Mouse (Mus musculus) 3134 (cell line): ENCODE measurements around the gene Cited1.
"Not testable (repeated sequence)": the region's sequence is repeated elsewhere in the genome, so short reads cannot be mapped to it uniquely, and the experiment has no call there.

ENCODE experiments used
- DNase-seq: peaks from one replicate; pipeline ENCODE4 v3.0.0-alpha.2; 2011; ENCODE audit warnings: low spot score; ENCODE audit not compliant: insufficient read length; ENCODE audit errors: extremely low read depth

The Cited1 gene

GRCm38 (mm10) chrX:102251937-102252860 lies at the start of gene Cited1:
TSS of gene Cited1 (minus strand) at chrX:102252181.
- DNase-seq, result no peak

- DNase-seq, result no peak
Observed at GRCm38 (mm10) chrX:102284889-102285288, 32.9 kb upstream of the Cited1 start.

GRCm38 (mm10) chrX:102262620-102263345 lies 10.8 kb upstream of the Cited1 start:
- DNase-seq, result no peak

GRCm38 (mm10) chrX:102259772-102260171 lies 7.8 kb upstream of the Cited1 start:
- DNase-seq, result no peak

GRCm38 (mm10) chrX:102253892-102254291 lies 1.9 kb upstream of the Cited1 start:
- no peak for DNase-seq

GRCm38 (mm10) chrX:102251221-102251936 lies 602 bp downstream of the Cited1 start:
- no peak for DNase-seq

- no peak for DNase-seq
Observed at GRCm38 (mm10) chrX:102250891-102251170, 1.1 kb downstream of the Cited1 start.

GRCm38 (mm10) chrX:102250150-102250890 lies 1.7 kb downstream of the Cited1 start:
- no peak for DNase-seq

GRCm38 (mm10) chrX:102244334-102244733 lies 7.6 kb downstream of the Cited1 start:
- no peak for DNase-seq

GRCm38 (mm10) chrX:102219126-102219525 lies 32.9 kb downstream of the Cited1 start:
- no peak for DNase-seq

GRCm38 (mm10) chrX:102215356-102215755 lies 36.6 kb downstream of the Cited1 start:
- not testable (repeated sequence) for DNase-seq
